Mouse (Mus musculus): ENCODE measurements around the gene Hoxd8. TPM values are rescaled to one million over a fixed set of nuclear protein-coding genes. Genes with fewer than 3 reads are reported as not detected.

Gene Hoxd8
- total and polyA plus RNA-seq, 2 experiments from 2014 or later, result 0.37 TPM; not detected in 1

GRCm38 (mm10) chr2:74658024-74658666 lies 46.3 kb upstream of the Hoxd8 start:
- no peaks in the 10 kb centered on the region for H3K4me1 ChIP-seq (ENCODE audit: insufficient read depth, low read length)
- no peak overlapping the region for H3K9ac ChIP-seq (replicated peaks; ENCODE audit: low read length)
- H3K4me2 ChIP-seq (ENCODE audit: low read depth, low read length), result no peak overlapping the region
- TF ChIP-seq CTCF (IDR thresholded peaks at IDR 0.05; ENCODE audit: low read depth), result no peak
- H3K36me3 ChIP-seq (ENCODE audit: insufficient read depth, low read length), result no peaks in the 10 kb centered on the region
- ATAC-seq (no peak), DNase-seq (ENCODE audit: low spot score) (no peak)
- H3K27ac ChIP-seq, result no peak overlapping the region
- WGBS, result 3% methylated on average over 15 of the region's 15 CpGs
- peak overlapping the region; percentile 13 for H3K4me3 ChIP-seq (ENCODE audit: low read length)
- H3K27me3 ChIP-seq (ENCODE audit: insufficient read depth, low read length), result peaks cover 91% of the 10 kb centered on the region
- H3K9me3 ChIP-seq (ENCODE audit: low read length), result no peaks in the 10 kb centered on the region

- Histone ChIP-seq H3K4me3 (ENCODE audit: low read length) (peak overlapping the region; percentile 3), H3K4me1 (ENCODE audit: insufficient read depth, low read length) (no peaks in the 10 kb centered on the region), H3K4me2 (ENCODE audit: low read depth, low read length) (no peak overlapping the region), H3K36me3 (ENCODE audit: insufficient read depth, low read length) (no peaks in the 10 kb centered on the region), H3K9me3 (ENCODE audit: low read length) (no peaks in the 10 kb centered on the region), H3K27me3 (ENCODE audit: insufficient read depth, low read length) (peaks cover 95% of the 10 kb centered on the region), H3K9ac (replicated peaks; ENCODE audit: low read length) (no peak overlapping the region), H3K27ac (no peak overlapping the region)
- ATAC-seq, result no peak
- WGBS, result under 1% methylated on average over 45 of the region's 47 CpGs
- TF ChIP-seq CTCF (IDR thresholded peaks at IDR 0.05; ENCODE audit: low read depth), result no peak
- DNase-seq (ENCODE audit: low spot score), result no peak
Measured at GRCm38 (mm10) chr2:74658667-74659371, 45.6 kb upstream of the Hoxd8 start.

- WGBS, result 2% methylated on average over 28 of the region's 28 CpGs
- H3K27ac ChIP-seq, result no peak within 1 kb of the TSS
- ATAC-seq, result no peak
- no peaks in the 10 kb centered on the region for H3K4me1 ChIP-seq (ENCODE audit: insufficient read depth, low read length)
- no peaks in the 10 kb centered on the region for H3K36me3 ChIP-seq (ENCODE audit: insufficient read depth, low read length)
- H3K4me3 ChIP-seq (ENCODE audit: low read length), result peak within 1 kb of the TSS; percentile 7
- H3K9ac ChIP-seq (replicated peaks; ENCODE audit: low read length), result no peak within 1 kb of the TSS
- H3K4me2 ChIP-seq (ENCODE audit: low read depth, low read length), result no peak within 1 kb of the TSS
- no peak for TF ChIP-seq CTCF (IDR thresholded peaks at IDR 0.05; ENCODE audit: low read depth)
- peaks cover 95% of the 10 kb centered on the region for H3K27me3 ChIP-seq (ENCODE audit: insufficient read depth, low read length)
- no peaks in the 10 kb centered on the region for H3K9me3 ChIP-seq (ENCODE audit: low read length)
- no peak for DNase-seq (ENCODE audit: low spot score)
Measured at GRCm38 (mm10) chr2:74659507-74660005, 44.9 kb upstream of the Hoxd8 start, which contains the start of gene Evx2. Gene Evx2 (minus strand): TSS chr2:74659557.

GRCm38 (mm10) chr2:74660421-74661375 lies 43.7 kb upstream of the Hoxd8 start:
- Histone ChIP-seq H3K27me3 (ENCODE audit: insufficient read depth, low read length) (peaks cover 94% of the 10 kb centered on the region), H3K4me3 (ENCODE audit: low read length) (no peak overlapping the region), H3K9ac (replicated peaks; ENCODE audit: low read length) (no peak overlapping the region), H3K36me3 (ENCODE audit: insufficient read depth, low read length) (no peaks in the 10 kb centered on the region), H3K9me3 (ENCODE audit: low read length) (no peaks in the 10 kb centered on the region), H3K27ac (no peak overlapping the region), H3K4me1 (ENCODE audit: insufficient read depth, low read length) (no peaks in the 10 kb centered on the region), H3K4me2 (ENCODE audit: low read depth, low read length) (no peak overlapping the region)
- ATAC-seq (no peak), DNase-seq (ENCODE audit: low spot score) (no peak)
- TF ChIP-seq CTCF (IDR thresholded peaks at IDR 0.05; ENCODE audit: low read depth), result no peak
- WGBS, result 5% methylated on average over 30 of the region's 30 CpGs

- WGBS, result under 1% methylated on average over 14 of the region's 14 CpGs
- TF ChIP-seq CTCF (IDR thresholded peaks at IDR 0.05; ENCODE audit: low read depth), result peak; percentile 70
- peak overlapping the region; percentile 21 for H3K4me3 ChIP-seq (ENCODE audit: low read length)
- H3K9me3 ChIP-seq (ENCODE audit: low read length), result no peaks in the 10 kb centered on the region
- no peaks in the 10 kb centered on the region for H3K4me1 ChIP-seq (ENCODE audit: insufficient read depth, low read length)
- H3K9ac ChIP-seq (replicated peaks; ENCODE audit: low read length), result no peak overlapping the region
- H3K27me3 ChIP-seq (ENCODE audit: insufficient read depth, low read length), result peaks cover 94% of the 10 kb centered on the region
- ATAC-seq, result peak; percentile 70
- peak; percentile 88 for DNase-seq (ENCODE audit: low spot score)
- no peaks in the 10 kb centered on the region for H3K36me3 ChIP-seq (ENCODE audit: insufficient read depth, low read length)
- peak overlapping the region; percentile 44 for H3K4me2 ChIP-seq (ENCODE audit: low read depth, low read length)
- H3K27ac ChIP-seq, result no peak overlapping the region
Measured at GRCm38 (mm10) chr2:74661685-74662084, 42.7 kb upstream of the Hoxd8 start.

GRCm38 (mm10) chr2:74663291-74663925 lies 41.0 kb upstream of the Hoxd8 start:
- no peaks in the 10 kb centered on the region for H3K36me3 ChIP-seq (ENCODE audit: insufficient read depth, low read length)
- no peak overlapping the region for H3K27ac ChIP-seq
- WGBS, result 4% methylated on average over 18 of the region's 18 CpGs
- no peak overlapping the region for H3K4me3 ChIP-seq (ENCODE audit: low read length)
- DNase-seq (ENCODE audit: low spot score) (peak; percentile 83), ATAC-seq (no peak; the same call in 1 of the 2 replicates)
- H3K27me3 ChIP-seq (ENCODE audit: insufficient read depth, low read length), result peaks cover 92% of the 10 kb centered on the region
- H3K9me3 ChIP-seq (ENCODE audit: low read length), result no peaks in the 10 kb centered on the region
- peak; percentile 83 for TF ChIP-seq CTCF (IDR thresholded peaks at IDR 0.05; ENCODE audit: low read depth)
- no peak overlapping the region for H3K9ac ChIP-seq (replicated peaks; ENCODE audit: low read length)
- no peaks in the 10 kb centered on the region for H3K4me1 ChIP-seq (ENCODE audit: insufficient read depth, low read length)
- no peak overlapping the region for H3K4me2 ChIP-seq (ENCODE audit: low read depth, low read length)

Measured in hindbrain, postnatal 0 days (tissue).